Mouse (Mus musculus) subcutaneous adipose tissue, adult 2 months (tissue): Measurements from ENCODE around the gene Gpr6. TPM values are rescaled to one million over a fixed set of nuclear protein-coding genes. Genes with fewer than 3 reads are reported as not detected.

Experiments
- polyA plus RNA-seq: library from polyadenylated mRNA; depleted of rRNA; stranded (reverse); fragments of >200 nt; gene quantifications from 2 replicates; pipeline ENCODE4 v1.2.3, GENCODE M21; 2012; ENCODE audit warnings: low replicate concordance; rRNA removed

Gene Gpr6
- polyA plus RNA-seq, result not detected in 2 replicates

DNA sequence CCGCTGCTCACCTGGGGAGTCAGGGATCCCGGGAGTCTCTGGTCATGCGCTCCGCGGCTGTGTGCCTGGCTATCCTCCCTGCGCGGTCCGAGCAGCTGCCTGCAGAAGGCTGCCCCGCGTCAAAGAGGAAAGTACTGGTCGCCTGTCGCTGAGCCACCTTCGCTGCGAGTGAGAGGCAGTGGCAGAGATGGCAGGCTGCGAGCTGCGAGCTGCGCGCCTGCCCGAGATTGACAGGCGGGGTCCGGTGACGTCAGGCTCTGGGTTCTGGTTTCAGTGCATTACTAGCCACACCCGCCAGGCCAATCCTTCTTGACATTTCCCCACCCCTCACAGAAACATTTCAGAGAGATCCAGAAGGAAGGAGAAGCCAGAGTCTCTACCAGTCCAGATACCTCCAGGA is at the start of gene Gpr6:
Gene Gpr6 (minus strand): TSS at position 170 of the 400 bp plus-strand sequence.

Other genes starting within 250 kb of the Gpr6 start
- gene Cdc40, start 189.0 kb downstream of the Gpr6 start, polyA plus RNA-seq, result 10.1 and 17.4 TPM in 2 replicates
- 4.5 and 15.4 TPM in 2 replicates for gene Wasf1, start 188.8 kb downstream of the Gpr6 start, polyA plus RNA-seq
- 12.9 and 13.8 TPM in 2 replicates for gene Fig4, start 231.0 kb upstream of the Gpr6 start, polyA plus RNA-seq
- gene Ak9, start 231.7 kb upstream of the Gpr6 start, polyA plus RNA-seq, result 0.03 TPM in 1 of 2 replicates, not detected in the other